Mouse (Mus musculus): ENCODE measurements around the gene Enkur. TPM values are rescaled to one million over a fixed set of nuclear protein-coding genes. Genes with fewer than 3 reads are reported as not detected.

Gene Enkur
- total and polyA plus RNA-seq, 2 experiments from 2014 or later: 6.2 to 7.7 TPM

DNA sequence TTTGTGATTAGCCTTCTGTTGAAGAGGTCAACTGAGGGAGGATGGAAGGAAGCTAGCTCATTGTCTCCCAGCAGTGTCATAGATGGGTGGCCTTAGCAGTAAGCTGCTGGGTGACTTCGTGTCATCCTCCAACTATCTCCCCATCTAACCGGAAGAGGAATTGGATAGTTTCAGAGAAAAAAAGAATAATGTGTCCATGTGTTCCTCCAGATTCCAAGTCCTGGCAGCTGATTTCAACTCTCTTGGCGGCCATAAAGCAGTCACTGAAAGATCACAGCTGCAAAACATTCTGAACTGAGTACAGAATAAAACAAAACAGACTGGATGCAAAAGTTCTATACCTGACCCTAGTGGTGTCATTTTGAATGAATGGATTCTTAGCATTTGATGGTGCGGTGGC, 58.0 kb downstream of the Enkur start:
- TF ChIP-seq CTCF (IDR thresholded peaks at IDR 0.05): no peak
- Histone ChIP-seq H3K4me3 (ENCODE audit: low read depth, low read length) (no peak overlapping the region), H3K36me3 (ENCODE audit: insufficient read depth, low read length) (no peaks in the 10 kb centered on the region), H3K27me3 (ENCODE audit: insufficient read depth, low read length) (no peaks in the 10 kb centered on the region), H3K9ac (replicated peaks; ENCODE audit: low read length, poor library complexity, severe bottlenecking) (no peak overlapping the region), H3K4me2 (ENCODE audit: low read depth, low read length, poor library complexity, severe bottlenecking) (no peak overlapping the region), H3K4me1 (ENCODE audit: insufficient read depth, low read length) (no peaks in the 10 kb centered on the region; the same call in 1 of the 2 replicates), H3K9me3 (ENCODE audit: low read length) (no peaks in the 10 kb centered on the region), H3K27ac (ENCODE audit: low read depth, low read length) (no peak overlapping the region)
- WGBS: 90% methylated on average over 4 of the region's 4 CpGs
- ATAC-seq (ENCODE audit: low FRiP score) (no peak), DNase-seq (ENCODE audit: low spot score) (no peak)

GRCm38 (mm10) chr2:21146486-21146885, 58.7 kb downstream of the Enkur start:
- Histone ChIP-seq H3K4me1 (ENCODE audit: insufficient read depth, low read length) (no peaks in the 10 kb centered on the region; the same call in 1 of the 2 replicates), H3K4me2 (ENCODE audit: low read depth, low read length, poor library complexity, severe bottlenecking) (no peak overlapping the region), H3K27ac (ENCODE audit: low read depth, low read length) (no peak overlapping the region), H3K4me3 (ENCODE audit: low read depth, low read length) (no peak overlapping the region), H3K27me3 (ENCODE audit: insufficient read depth, low read length) (no peaks in the 10 kb centered on the region), H3K36me3 (ENCODE audit: insufficient read depth, low read length) (no peaks in the 10 kb centered on the region), H3K9me3 (ENCODE audit: low read length) (no peaks in the 10 kb centered on the region), H3K9ac (replicated peaks; ENCODE audit: low read length, poor library complexity, severe bottlenecking) (no peak overlapping the region)
- WGBS: 94% methylated on average over 6 of the region's 6 CpGs
- TF ChIP-seq CTCF (IDR thresholded peaks at IDR 0.05): no peak
- ATAC-seq (ENCODE audit: low FRiP score) (no peak), DNase-seq (ENCODE audit: low spot score) (no peak)

- Histone ChIP-seq H3K36me3 (ENCODE audit: insufficient read depth, low read length) (no peaks in the 10 kb centered on the region), H3K27ac (ENCODE audit: low read depth, low read length) (peak overlapping the region; percentile 85), H3K9ac (replicated peaks; ENCODE audit: low read length, poor library complexity, severe bottlenecking) (no peak overlapping the region), H3K4me3 (ENCODE audit: low read depth, low read length) (peak overlapping the region; percentile 60; the same call in 1 of the 2 replicates), H3K4me1 (ENCODE audit: insufficient read depth, low read length) (no peaks in the 10 kb centered on the region; the same call in 1 of the 2 replicates), H3K9me3 (ENCODE audit: low read length) (no peaks in the 10 kb centered on the region), H3K27me3 (ENCODE audit: insufficient read depth, low read length) (no peaks in the 10 kb centered on the region), H3K4me2 (ENCODE audit: low read depth, low read length, poor library complexity, severe bottlenecking) (peak overlapping the region; percentile 98)
- WGBS: 5% methylated on average over 2 of the region's 2 CpGs
- ATAC-seq (ENCODE audit: low FRiP score): peak; percentile 20
- DNase-seq (ENCODE audit: low spot score): peak; percentile 61
- TF ChIP-seq CTCF (IDR thresholded peaks at IDR 0.05): no peak
Measured at GRCm38 (mm10) chr2:21142616-21143015, 62.5 kb downstream of the Enkur start.

GRCm38 (mm10) chr2:21142204-21142580, 63.0 kb downstream of the Enkur start:
- Histone ChIP-seq H3K27me3 (ENCODE audit: insufficient read depth, low read length) (no peaks in the 10 kb centered on the region), H3K4me2 (ENCODE audit: low read depth, low read length, poor library complexity, severe bottlenecking) (peak overlapping the region; percentile 98), H3K9ac (replicated peaks; ENCODE audit: low read length, poor library complexity, severe bottlenecking) (peak overlapping the region; percentile 77), H3K36me3 (ENCODE audit: insufficient read depth, low read length) (no peaks in the 10 kb centered on the region), H3K27ac (ENCODE audit: low read depth, low read length) (peak overlapping the region; percentile 85), H3K4me1 (ENCODE audit: insufficient read depth, low read length) (no peaks in the 10 kb centered on the region; the same call in 1 of the 2 replicates), H3K9me3 (ENCODE audit: low read length) (no peaks in the 10 kb centered on the region), H3K4me3 (ENCODE audit: low read depth, low read length) (peak overlapping the region; percentile 60)
- WGBS: 0% methylated on average over 15 of the region's 15 CpGs
- DNase-seq (ENCODE audit: low spot score): peak; percentile 87
- peak; percentile 76 for ATAC-seq (ENCODE audit: low FRiP score)
- TF ChIP-seq CTCF (IDR thresholded peaks at IDR 0.05): no peak

- Histone ChIP-seq H3K9me3 (ENCODE audit: low read length) (no peaks in the 10 kb centered on the region), H3K36me3 (ENCODE audit: insufficient read depth, low read length) (no peaks in the 10 kb centered on the region), H3K27me3 (ENCODE audit: insufficient read depth, low read length) (no peaks in the 10 kb centered on the region), H3K9ac (replicated peaks; ENCODE audit: low read length, poor library complexity, severe bottlenecking) (peak overlapping the region; percentile 77), H3K4me2 (ENCODE audit: low read depth, low read length, poor library complexity, severe bottlenecking) (peak overlapping the region; percentile 98), H3K4me1 (ENCODE audit: insufficient read depth, low read length) (no peaks in the 10 kb centered on the region; the same call in 1 of the 2 replicates), H3K27ac (ENCODE audit: low read depth, low read length) (peak overlapping the region; percentile 85), H3K4me3 (ENCODE audit: low read depth, low read length) (peak overlapping the region; percentile 60)
- ATAC-seq (ENCODE audit: low FRiP score) (peak; percentile 82), DNase-seq (ENCODE audit: low spot score) (peak; percentile 70)
- TF ChIP-seq CTCF (IDR thresholded peaks at IDR 0.05): no peak; the same call in 1 of the 2 replicates
- WGBS: under 1% methylated on average over 29 of the region's 46 CpGs
Measured at GRCm38 (mm10) chr2:21141520-21142203, 63.5 kb downstream of the Enkur start.

DNA sequence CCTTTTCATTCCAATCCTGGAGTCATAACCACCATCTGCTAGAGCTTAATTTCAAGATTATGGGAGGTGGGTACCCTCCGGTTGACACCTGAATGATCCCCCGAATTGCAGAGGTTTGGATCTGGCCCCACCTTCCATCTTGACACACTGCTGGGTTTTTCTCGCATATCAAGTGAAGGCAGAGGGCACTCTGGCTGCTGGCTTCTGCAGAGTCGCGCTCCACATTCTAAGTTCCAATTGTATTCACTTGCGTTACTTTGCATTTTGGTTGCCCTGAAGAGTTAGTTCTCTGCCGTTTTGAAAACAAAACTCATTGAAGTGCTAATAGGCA, 64.0 kb downstream of the Enkur start:
- Histone ChIP-seq H3K27ac (ENCODE audit: low read depth, low read length) (peak overlapping the region; percentile 85), H3K36me3 (ENCODE audit: insufficient read depth, low read length) (no peaks in the 10 kb centered on the region), H3K9ac (replicated peaks; ENCODE audit: low read length, poor library complexity, severe bottlenecking) (peak overlapping the region; percentile 77), H3K4me1 (ENCODE audit: insufficient read depth, low read length) (no peaks in the 10 kb centered on the region; the same call in 1 of the 2 replicates), H3K4me3 (ENCODE audit: low read depth, low read length) (peak overlapping the region; percentile 60), H3K4me2 (ENCODE audit: low read depth, low read length, poor library complexity, severe bottlenecking) (peak overlapping the region; percentile 98), H3K9me3 (ENCODE audit: low read length) (no peaks in the 10 kb centered on the region), H3K27me3 (ENCODE audit: insufficient read depth, low read length) (no peaks in the 10 kb centered on the region)
- DNase-seq (ENCODE audit: low spot score) (peak; percentile 48), ATAC-seq (ENCODE audit: low FRiP score) (peak; percentile 25; the same call in 1 of the 2 replicates)
- WGBS: 8% methylated on average over 7 of the region's 7 CpGs
- no peak; the same call in 1 of the 2 replicates for TF ChIP-seq CTCF (IDR thresholded peaks at IDR 0.05)

Other genes with a start within 250 kb of the Enkur start
- gene Arhgap21, start 236.5 kb downstream of the Enkur start, total RNA-seq (2014; rRNA removed): 81.8 and 108 TPM in 2 replicates
- 24.2 and 31.6 TPM in 2 replicates for gene Arhgap21, start 236.5 kb downstream of the Enkur start, polyA plus RNA-seq (2015; fragmentation: Nextera tagmentation; extraction: Ambion mirVana)
- 18.2 and 22.6 TPM in 2 replicates for gene Thnsl1, start 359 bp upstream of the Enkur start, total RNA-seq (2014; rRNA removed)
- 17.8 and 18.5 TPM in 2 replicates for gene Thnsl1, start 359 bp upstream of the Enkur start, polyA plus RNA-seq (2015; fragmentation: Nextera tagmentation; extraction: Ambion mirVana)
- 19.4 and 19.7 TPM in 2 replicates for gene Gpr158, start 162.2 kb upstream of the Enkur start, total RNA-seq (2014; rRNA removed)
- gene Gpr158, start 162.2 kb upstream of the Enkur start, polyA plus RNA-seq (2015; fragmentation: Nextera tagmentation; extraction: Ambion mirVana): 3.9 and 4.1 TPM in 2 replicates